Mouse (Mus musculus): Measurements from ENCODE around the gene Tmem145. TPM values are rescaled to one million over a fixed set of nuclear protein-coding genes. Genes with fewer than 3 reads are reported as not detected.
"Not testable (repeated sequence)": the region's sequence is repeated elsewhere in the genome, so short reads cannot be mapped to it uniquely, and the experiment has no call there.

Tmem145 gene
- polyA plus RNA-seq (2014; fragmentation: Nextera tagmentation; extraction: Ambion mirVana): 1.7 and 2.0 TPM in 2 replicates

DNA sequence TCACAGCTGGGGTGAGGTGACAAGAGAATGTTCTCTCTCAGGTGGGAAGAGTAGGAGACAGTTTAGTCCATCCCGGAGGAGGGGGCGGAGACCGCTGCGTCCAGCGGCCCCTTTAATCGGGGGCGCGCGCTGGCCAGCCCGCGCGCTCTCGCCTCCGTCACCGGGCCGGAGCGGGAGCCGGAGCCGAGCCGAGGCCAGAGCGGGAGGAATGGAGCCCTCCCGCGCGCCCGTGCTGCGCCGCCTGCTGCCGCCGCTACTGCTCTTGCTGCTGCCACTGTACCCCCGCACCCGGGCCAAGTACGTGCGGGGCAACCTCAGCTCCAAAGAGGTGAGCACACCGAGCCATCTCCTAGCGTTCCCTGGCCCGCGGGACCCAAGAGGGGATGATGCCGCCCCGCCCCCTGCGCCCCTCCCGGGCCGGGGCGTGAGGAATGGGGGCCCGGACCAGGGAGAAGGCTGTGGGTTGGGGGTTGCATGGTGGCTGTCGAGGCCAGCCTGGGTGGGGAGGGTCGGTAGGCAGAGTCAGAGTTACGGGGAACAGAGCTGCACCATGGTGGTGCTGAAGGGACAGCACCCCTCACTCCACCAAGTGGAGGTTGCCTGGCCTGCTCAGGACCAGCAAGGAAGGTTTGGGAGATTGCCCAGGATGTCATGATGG lies at the start of gene Tmem145:
TSS of gene Tmem145 (plus strand) at position 151 of the 658 bp plus-strand sequence.
- H3K27me3 ChIP-seq (replicated peaks; ENCODE audit: control insufficient read depth, insufficient read depth, low read length): peaks cover 10% of the 10 kb centered on the region
- DNase-seq (ENCODE audit: low spot score): peak; percentile 85
- 1% methylated on average over 24 of the region's 47 CpGs for WGBS

DNA sequence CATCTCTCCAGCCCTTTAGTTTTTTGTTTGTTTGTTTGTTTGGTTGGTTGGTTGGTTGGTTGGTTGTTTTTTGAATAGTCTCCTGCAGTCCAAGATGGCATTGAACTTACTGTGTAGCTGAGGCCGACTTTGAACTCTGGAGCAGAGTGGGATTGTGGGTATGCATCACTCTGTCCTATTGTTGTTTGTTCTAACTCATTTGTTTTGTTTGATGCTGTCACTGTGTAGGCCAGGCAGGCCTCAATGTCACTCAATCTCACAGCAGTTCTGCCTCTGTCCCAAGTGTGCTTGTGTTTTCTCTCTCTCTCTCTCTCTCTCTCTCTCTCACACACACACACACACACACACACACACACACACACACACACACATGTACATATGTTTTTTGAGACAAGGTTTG lies 44.0 kb upstream of the Tmem145 start:
- WGBS: 57% methylated on average over 1 of the region's 1 CpGs
- Histone ChIP-seq H3K9ac (ENCODE audit: low read depth, low read length) (no peak overlapping the region), H3K36me3 (ENCODE audit: control insufficient read depth, insufficient read depth, low read length) (no peaks in the 10 kb centered on the region), H3K27ac (replicated peaks; ENCODE audit: low read depth, low read length) (no peak overlapping the region), H3K4me2 (ENCODE audit: low read depth, low read length) (no peak overlapping the region), H3K4me3 (ENCODE audit: low read depth, low read length) (no peak overlapping the region), H3K4me1 (ENCODE audit: control insufficient read depth, insufficient read depth, low read length) (peaks cover 4% of the 10 kb centered on the region; the same call in 1 of the 2 replicates), H3K27me3 (replicated peaks; ENCODE audit: control insufficient read depth, insufficient read depth, low read length) (no peaks in the 10 kb centered on the region), H3K9me3 (ENCODE audit: control insufficient read depth, low read length) (no peaks in the 10 kb centered on the region)
- DNase-seq (ENCODE audit: low spot score): no peak
- no peak for ATAC-seq (ENCODE audit: low read depth)

More for the DNA sequence above, at the start of gene Tmem145:
- peak; percentile 87 for ATAC-seq (ENCODE audit: low read depth)
- Histone ChIP-seq H3K9me3 (ENCODE audit: control insufficient read depth, low read length) (no peaks in the 10 kb centered on the region), H3K4me2 (ENCODE audit: low read depth, low read length) (peak within 1 kb of the TSS; percentile 97), H3K4me1 (ENCODE audit: control insufficient read depth, insufficient read depth, low read length) (0 out of 2 replicates have a peak, but pooled peaks cover 2% of the 10 kb centered on the region), H3K4me3 (ENCODE audit: low read depth, low read length) (peak within 1 kb of the TSS; percentile 52), H3K27ac (replicated peaks; ENCODE audit: low read depth, low read length) (no peak within 1 kb of the TSS), H3K36me3 (ENCODE audit: control insufficient read depth, insufficient read depth, low read length) (no peaks in the 10 kb centered on the region), H3K9ac (ENCODE audit: low read depth, low read length) (peak within 1 kb of the TSS; percentile 49)

DNA sequence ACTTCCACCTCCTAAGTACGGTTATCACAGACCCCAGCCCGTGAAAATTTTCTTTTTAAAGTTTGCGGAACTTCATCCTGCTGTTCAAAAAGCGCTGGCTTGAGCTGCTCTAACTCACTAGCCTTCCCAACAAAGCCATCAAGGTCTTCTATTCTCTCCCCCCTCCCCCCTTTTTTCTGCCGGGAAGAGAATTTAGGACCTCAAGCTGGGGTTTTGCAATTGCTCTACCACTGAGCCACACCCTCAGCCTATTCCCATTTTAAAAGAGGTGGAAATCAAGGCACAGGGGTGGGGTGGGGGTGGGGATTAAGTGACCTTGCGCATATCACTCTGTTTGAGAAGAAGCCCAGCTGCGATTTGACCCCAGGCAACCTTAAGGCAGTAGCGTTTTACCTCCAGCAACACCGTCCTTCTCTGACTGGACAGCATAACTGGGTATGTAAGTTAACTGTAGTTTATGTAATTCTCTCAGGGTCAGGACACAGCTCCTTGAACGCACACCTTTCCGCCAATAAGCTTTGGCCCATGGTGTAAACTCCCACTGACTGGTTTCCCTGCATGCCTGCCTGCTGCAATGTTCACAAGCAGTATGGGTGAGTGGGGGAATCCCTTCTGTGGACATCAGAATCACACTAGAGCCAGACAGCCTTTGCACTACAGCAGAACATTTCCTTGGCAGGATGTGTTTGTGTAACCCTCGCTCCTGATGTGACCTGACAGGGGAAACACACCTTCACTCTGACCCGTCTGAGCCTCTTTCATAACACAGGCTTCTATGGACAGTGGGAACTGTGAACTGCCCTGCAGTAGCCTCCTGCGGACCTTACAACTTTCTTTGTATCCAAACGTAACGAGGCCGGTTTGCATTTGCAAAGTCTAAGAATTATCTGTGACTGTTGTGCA lies 41.7 kb upstream of the Tmem145 start:
- Histone ChIP-seq H3K4me2 (ENCODE audit: low read depth, low read length) (no peak overlapping the region), H3K4me1 (ENCODE audit: control insufficient read depth, insufficient read depth, low read length) (peaks cover 10% of the 10 kb centered on the region), H3K9ac (ENCODE audit: low read depth, low read length) (no peak overlapping the region), H3K9me3 (ENCODE audit: control insufficient read depth, low read length) (no peaks in the 10 kb centered on the region), H3K4me3 (ENCODE audit: low read depth, low read length) (no peak overlapping the region), H3K27ac (replicated peaks; ENCODE audit: low read depth, low read length) (no peak overlapping the region), H3K27me3 (replicated peaks; ENCODE audit: control insufficient read depth, insufficient read depth, low read length) (no peaks in the 10 kb centered on the region), H3K36me3 (ENCODE audit: control insufficient read depth, insufficient read depth, low read length) (no peaks in the 10 kb centered on the region)
- DNase-seq (ENCODE audit: low spot score): no peak
- WGBS: 24% methylated on average over 17 of the region's 17 CpGs
- no peak for ATAC-seq (ENCODE audit: low read depth)

DNA sequence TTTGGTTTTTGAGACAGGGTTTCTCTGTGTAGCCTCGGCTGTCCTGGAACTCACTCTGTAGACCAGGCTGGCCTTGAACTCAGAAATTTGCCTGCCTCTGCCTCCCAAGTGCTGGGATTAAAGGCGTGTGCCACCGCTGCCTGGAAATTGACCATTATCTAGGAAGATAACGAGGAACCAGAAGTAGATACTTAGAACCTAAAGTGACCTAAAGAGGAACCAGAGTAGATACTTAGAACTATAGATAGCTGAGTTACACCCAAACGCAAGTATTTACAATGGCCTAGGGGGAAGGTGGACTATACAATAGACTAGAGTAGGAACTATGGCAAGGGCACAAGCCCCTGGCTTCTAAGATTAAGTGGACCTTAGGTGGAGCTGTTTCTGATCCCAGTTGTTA lies 40.2 kb upstream of the Tmem145 start:
- ATAC-seq (ENCODE audit: low read depth): not testable (repeated sequence)

DNA sequence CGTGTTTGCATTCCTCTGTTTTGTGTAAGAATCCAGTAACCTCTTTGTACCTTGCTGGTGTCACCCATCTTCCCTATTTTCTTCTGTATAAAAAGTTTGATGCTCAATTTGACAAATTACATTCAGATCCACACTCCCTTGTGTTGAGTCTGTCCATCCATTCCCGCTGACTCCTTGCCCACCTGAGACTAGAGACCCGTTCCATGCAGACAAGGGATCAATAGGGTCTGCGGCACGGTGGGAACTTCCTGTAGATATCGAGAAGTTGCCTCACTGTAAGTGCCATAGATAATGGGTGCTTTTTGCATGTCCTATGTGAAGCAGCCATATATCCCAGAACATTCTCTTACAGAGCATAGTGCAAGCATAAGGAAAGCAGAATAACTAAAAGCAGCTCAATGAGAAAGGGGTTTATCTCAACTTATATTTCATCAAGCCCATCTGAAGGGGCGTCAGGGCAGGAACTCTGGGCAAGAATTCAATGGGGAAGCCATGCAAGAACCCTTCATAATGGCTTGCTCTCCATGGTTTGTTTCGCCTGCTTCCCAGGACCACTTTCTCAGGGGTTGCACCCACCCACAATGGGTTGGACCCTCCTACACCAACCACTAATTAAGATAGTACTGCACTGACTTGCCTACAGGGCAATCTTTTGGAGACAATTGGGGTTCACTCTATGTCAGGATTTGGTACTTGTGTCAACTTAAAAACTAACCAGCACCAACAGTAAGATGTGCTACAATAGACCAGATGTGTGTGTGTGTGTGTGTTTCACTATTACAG lies 39.5 kb upstream of the Tmem145 start:
- Histone ChIP-seq H3K27me3 (replicated peaks; ENCODE audit: control insufficient read depth, insufficient read depth, low read length) (no peaks in the 10 kb centered on the region), H3K36me3 (ENCODE audit: control insufficient read depth, insufficient read depth, low read length) (peaks cover 8% of the 10 kb centered on the region; the same call in 1 of the 2 replicates), H3K9ac (ENCODE audit: low read depth, low read length) (no peak overlapping the region; the same call in 1 of the 2 replicates), H3K27ac (replicated peaks; ENCODE audit: low read depth, low read length) (no peak overlapping the region), H3K4me2 (ENCODE audit: low read depth, low read length) (peak overlapping the region; percentile 58), H3K4me1 (ENCODE audit: control insufficient read depth, insufficient read depth, low read length) (peaks cover 10% of the 10 kb centered on the region), H3K9me3 (ENCODE audit: control insufficient read depth, low read length) (no peaks in the 10 kb centered on the region), H3K4me3 (ENCODE audit: low read depth, low read length) (peak overlapping the region; percentile 69)
- 84% methylated on average over 8 of the region's 8 CpGs for WGBS
- no peak for DNase-seq (ENCODE audit: low spot score)
- no peak for ATAC-seq (ENCODE audit: low read depth)

More for the DNA sequence above, 40.2 kb upstream of the Tmem145 start:
- H3K27ac ChIP-seq (replicated peaks; ENCODE audit: low read depth, low read length); H3K9ac ChIP-seq (ENCODE audit: low read depth, low read length); H3K27me3 ChIP-seq (replicated peaks; ENCODE audit: control insufficient read depth, insufficient read depth, low read length); H3K4me3 ChIP-seq (ENCODE audit: low read depth, low read length); H3K9me3 ChIP-seq (ENCODE audit: control insufficient read depth, low read length); H3K36me3 ChIP-seq (ENCODE audit: control insufficient read depth, insufficient read depth, low read length); DNase-seq (ENCODE audit: low spot score); H3K4me2 ChIP-seq (ENCODE audit: low read depth, low read length): not testable (repeated sequence)
- peaks cover 10% of the 10 kb centered on the region for H3K4me1 ChIP-seq (ENCODE audit: control insufficient read depth, insufficient read depth, low read length)
- WGBS: 84% methylated on average over 5 of the region's 5 CpGs

DNA sequence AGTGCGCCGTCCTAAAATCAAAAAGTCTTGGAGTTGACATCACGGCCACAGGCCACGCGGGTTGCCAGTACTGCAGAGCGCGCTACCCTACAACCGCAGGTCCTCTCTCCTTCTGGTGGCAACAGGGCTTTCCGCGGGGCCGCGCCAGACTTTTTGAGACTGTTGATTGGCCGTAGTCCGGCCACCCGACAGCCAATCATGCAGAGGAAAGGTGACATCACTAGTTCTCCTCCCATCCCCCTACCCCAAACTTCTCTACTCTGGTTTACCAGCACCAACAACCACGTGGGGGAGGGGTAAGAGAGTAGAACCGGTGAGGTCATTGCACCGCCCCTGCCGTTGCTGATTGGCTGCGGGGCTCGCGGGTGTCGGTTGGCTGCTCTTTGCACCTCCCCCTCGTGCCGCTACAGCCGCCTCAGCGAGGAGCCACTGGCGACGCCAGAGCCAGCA lies 38.6 kb upstream of the Tmem145 start, which contains the start of gene Cic:
TSS of gene Cic (plus strand) at position 404 of the 450 bp plus-strand sequence.
- Histone ChIP-seq H3K9ac (ENCODE audit: low read depth, low read length) (peak within 1 kb of the TSS; percentile 80), H3K27ac (replicated peaks; ENCODE audit: low read depth, low read length) (peak within 1 kb of the TSS; percentile 89), H3K4me1 (ENCODE audit: control insufficient read depth, insufficient read depth, low read length) (peaks cover 10% of the 10 kb centered on the region), H3K4me2 (ENCODE audit: low read depth, low read length) (peak within 1 kb of the TSS; percentile 92), H3K4me3 (ENCODE audit: low read depth, low read length) (peak within 1 kb of the TSS; percentile 69), H3K36me3 (ENCODE audit: control insufficient read depth, insufficient read depth, low read length) (peaks cover 17% of the 10 kb centered on the region; the same call in 1 of the 2 replicates), H3K9me3 (ENCODE audit: control insufficient read depth, low read length) (no peaks in the 10 kb centered on the region), H3K27me3 (replicated peaks; ENCODE audit: control insufficient read depth, insufficient read depth, low read length) (no peaks in the 10 kb centered on the region)
- DNase-seq (ENCODE audit: low spot score): peak; percentile 100
- peak; percentile 86 for ATAC-seq (ENCODE audit: low read depth)
- under 1% methylated on average over 28 of the region's 29 CpGs for WGBS

DNA sequence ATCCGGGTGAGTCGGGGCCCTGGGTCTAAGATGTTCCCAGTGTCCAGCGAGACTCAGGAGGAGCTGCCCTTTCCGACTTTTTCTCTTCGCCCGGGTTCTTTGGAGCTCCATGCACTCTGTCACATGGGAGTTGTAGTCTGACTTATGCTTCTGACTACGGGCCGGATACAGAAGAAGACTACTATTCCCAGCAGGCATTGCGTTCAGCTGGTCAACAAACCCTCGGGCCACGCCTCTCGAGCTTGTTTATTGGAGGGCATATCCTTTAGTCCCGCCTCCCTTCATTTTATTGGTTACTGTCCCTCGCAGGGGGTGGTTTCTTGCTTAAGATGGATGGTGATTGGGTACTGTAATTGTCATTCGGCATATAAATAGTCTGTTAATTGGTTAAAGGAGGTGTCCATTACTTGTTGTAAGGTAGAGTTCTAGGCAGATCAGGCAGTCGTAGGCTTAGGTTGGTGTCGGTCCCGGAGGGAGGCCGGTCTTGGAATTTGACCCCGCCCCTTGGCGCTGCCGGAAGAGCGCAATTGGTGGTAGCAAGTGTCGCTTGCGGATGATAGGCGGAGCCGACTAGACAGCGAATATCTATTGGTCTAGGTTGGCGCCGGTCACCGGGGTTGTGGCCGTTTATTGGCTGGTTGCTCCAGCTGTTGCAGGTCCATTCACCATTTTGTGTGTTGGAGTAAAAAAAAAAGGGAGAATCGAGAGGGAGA lies 38.0 kb upstream of the Tmem145 start:
- Histone ChIP-seq H3K4me2 (ENCODE audit: low read depth, low read length) (peak overlapping the region; percentile 92), H3K36me3 (ENCODE audit: control insufficient read depth, insufficient read depth, low read length) (peaks cover 23% of the 10 kb centered on the region), H3K27ac (replicated peaks; ENCODE audit: low read depth, low read length) (peak overlapping the region; percentile 89), H3K9ac (ENCODE audit: low read depth, low read length) (peak overlapping the region; percentile 80), H3K4me3 (ENCODE audit: low read depth, low read length) (peak overlapping the region; percentile 69), H3K4me1 (ENCODE audit: control insufficient read depth, insufficient read depth, low read length) (peaks cover 10% of the 10 kb centered on the region), H3K27me3 (replicated peaks; ENCODE audit: control insufficient read depth, insufficient read depth, low read length) (no peaks in the 10 kb centered on the region), H3K9me3 (ENCODE audit: control insufficient read depth, low read length) (no peaks in the 10 kb centered on the region)
- WGBS: 1% methylated on average over 33 of the region's 33 CpGs
- DNase-seq (ENCODE audit: low spot score): peak; percentile 100
- peak; percentile 96 for ATAC-seq (ENCODE audit: low read depth)
